Comparison of ENCODE assay signal across 10 mouse cellular contexts in the genomic region with DNA sequence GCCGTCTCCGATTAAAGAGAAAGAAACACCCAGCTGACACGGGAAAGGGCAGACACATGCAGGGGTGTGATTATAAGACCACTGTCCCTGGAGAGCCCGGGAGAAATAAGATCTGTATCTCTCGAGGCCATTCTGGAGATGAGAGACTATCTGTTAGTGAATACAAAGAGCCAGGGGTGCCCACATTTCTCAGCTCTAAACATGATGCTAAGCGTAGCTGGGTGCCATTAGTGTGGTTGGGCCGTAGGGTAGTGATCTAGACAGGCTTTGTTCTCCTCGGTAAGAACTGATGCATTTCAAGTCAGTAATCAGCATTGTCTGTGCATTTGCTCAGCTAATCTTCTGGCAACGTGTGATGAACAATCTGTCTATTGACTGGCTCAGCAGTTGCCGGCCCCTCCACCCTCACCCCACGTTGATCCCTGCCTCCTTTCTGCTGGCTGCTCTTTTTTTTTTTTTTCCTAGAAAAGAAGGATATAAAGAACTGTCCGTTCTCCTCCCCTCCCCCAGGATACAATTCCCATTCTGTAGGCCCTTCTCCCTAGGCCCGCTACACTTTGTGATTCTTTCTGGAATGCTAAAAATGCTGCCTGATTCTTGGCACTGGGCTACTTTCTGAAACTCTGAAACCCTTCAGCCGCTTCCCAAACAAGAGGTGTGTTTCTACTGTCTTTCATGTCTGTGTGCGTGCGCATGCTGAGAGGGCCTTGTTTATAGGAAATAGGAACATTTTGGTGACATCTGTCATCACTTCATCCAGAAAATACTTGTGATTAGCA.
DNase-seq lines count a peak whose midpoint lies in the region; ATAC-seq lines count a peak whose summit lies in the region.
"Had no signal": no experiment of that assay in that cellular context is flagged by ENCODE, and none has a peak within 500 bp of the region (broad histone marks: within the 10 kb centered on the region; RNA-seq: fewer than 3 reads in every experiment).

No protein-coding gene starts in this region.

- no peaks in the 10 kb centered on the region for H3K36me3 ChIP-seq in kidney, embryonic 15.5 days
- H3K36me3 ChIP-seq in hindbrain, embryonic 14.5 days (replicated peaks; ENCODE audit: control insufficient read depth, insufficient read depth) = no peaks in the 10 kb centered on the region
- no peaks in the 10 kb centered on the region for H3K36me3 ChIP-seq in midbrain, embryonic 10.5 days

- H3K4me2 ChIP-seq in kidney, embryonic 15.5 days = peak overlapping the region; percentile 26
- peak overlapping the region; percentile 44 for H3K4me2 ChIP-seq in hindbrain, embryonic 14.5 days (replicated peaks)

- ATAC-seq in kidney, embryonic 15.5 days (replicated peaks; ENCODE audit: low FRiP score) = peak; percentile 70
- ATAC-seq in hindbrain, embryonic 14.5 days (ENCODE audit: low FRiP score) = peak; percentile 87

- no peak for DNase-seq in kidney, adult 9 months
- peak; percentile 82 for DNase-seq in embryo, embryonic 11 days
- DNase-seq in hindbrain, embryonic 14.5 days (ENCODE audit: low spot score) = peak; percentile 55
- peak; percentile 84 for DNase-seq in midbrain, embryonic 10.5 days (ENCODE audit: low spot score)
- DNase-seq in spleen, adult 18-20 months = no peak
- no peak for DNase-seq in spleen, postnatal 36 days (ENCODE audit: low spot score in 2 of 2)
- no peak for DNase-seq in adrenal gland, postnatal 36 days

- 23% methylated on average over 16 of the region's 16 CpGs for WGBS in kidney, embryonic 15.5 days
- WGBS in hindbrain, embryonic 14.5 days = 4% methylated on average over 16 of the region's 16 CpGs
- 2% methylated on average over 16 of the region's 16 CpGs for WGBS in midbrain, embryonic 10.5 days

- H3K27me3 ChIP-seq in kidney, embryonic 15.5 days = no peaks in the 10 kb centered on the region
- H3K27me3 ChIP-seq in hindbrain, embryonic 14.5 days (ENCODE audit: control insufficient read depth, insufficient read depth, low read length) = no peaks in the 10 kb centered on the region
- no peaks in the 10 kb centered on the region for H3K27me3 ChIP-seq in midbrain, embryonic 10.5 days (ENCODE audit: low read depth, poor library complexity, severe bottlenecking)
- H3K27me3 ChIP-seq: CH12.LX had no signal

- H3K27ac ChIP-seq in kidney, embryonic 15.5 days = no peak overlapping the region; the same call in 1 of the 2 replicates
- H3K27ac ChIP-seq in hindbrain, embryonic 14.5 days = peak overlapping the region; percentile 84
- peak overlapping the region; percentile 90 for H3K27ac ChIP-seq in midbrain, embryonic 10.5 days (replicated peaks)

- H3K4me1 ChIP-seq in kidney, embryonic 15.5 days = peaks cover 10% of the 10 kb centered on the region
- H3K4me1 ChIP-seq in hindbrain, embryonic 14.5 days (replicated peaks; ENCODE audit: control insufficient read depth, insufficient read depth, low read length) = peaks cover 10% of the 10 kb centered on the region
- peaks cover 38% of the 10 kb centered on the region for H3K4me1 ChIP-seq in midbrain, embryonic 10.5 days

- H3K9ac ChIP-seq in kidney, embryonic 15.5 days = no peak overlapping the region
- peak overlapping the region; percentile 34; the same call in 1 of the 2 replicates for H3K9ac ChIP-seq in hindbrain, embryonic 14.5 days

- no peak overlapping the region for H3K4me3 ChIP-seq in kidney, embryonic 15.5 days (replicated peaks)
- H3K4me3 ChIP-seq in hindbrain, embryonic 14.5 days (replicated peaks; ENCODE audit: low read length) = no peak overlapping the region
- peak overlapping the region; percentile 29 for H3K4me3 ChIP-seq in midbrain, embryonic 10.5 days
- H3K4me3 ChIP-seq: myocyte had no signal

- H3K9me3 ChIP-seq in kidney, embryonic 15.5 days (replicated peaks) = no peaks in the 10 kb centered on the region
- H3K9me3 ChIP-seq in hindbrain, embryonic 14.5 days (ENCODE audit: control insufficient read depth, low read length) = no peaks in the 10 kb centered on the region
- H3K9me3 ChIP-seq in midbrain, embryonic 10.5 days (replicated peaks) = no peaks in the 10 kb centered on the region

Comparison
In these comparisons a context has a peak if more than half of its experiments do, and no peak if none do; other contexts are left out.
1. DNase-seq: peak in embryo, embryonic 11 days (single experiment), hindbrain, embryonic 14.5 days (single experiment) and midbrain, embryonic 10.5 days (single experiment); none in kidney, adult 9 months (single experiment), spleen, adult 18-20 months (0 of 2), spleen, postnatal 36 days (0 of 2) and adrenal gland, postnatal 36 days (0 of 2).